Mouse (Mus musculus): ENCODE data around the gene Ubac2. TPM values are rescaled to one million over a fixed set of nuclear protein-coding genes. Genes with fewer than 3 reads are reported as not detected.

The Ubac2 gene
- polyA plus RNA-seq, 1 experiment from 2014 or later: 52.4 TPM

- 47% methylated on average over 11 of the region's 11 CpGs for WGBS
- Histone ChIP-seq H3K9ac (no peak overlapping the region), H3K4me3 (no peak overlapping the region), H3K27me3 (replicated peaks) (no peaks in the 10 kb centered on the region), H3K36me3 (0 out of 2 replicates have a peak, but pooled peaks cover 8% of the 10 kb centered on the region), H3K27ac (replicated peaks) (no peak overlapping the region), H3K4me2 (no peak overlapping the region), H3K9me3 (no peaks in the 10 kb centered on the region), H3K4me1 (peaks cover 21% of the 10 kb centered on the region)
- no peak for ATAC-seq (ENCODE audit: extremely low read depth, insufficient number of reproducible peaks, low FRiP score, low TSS enrichment)
Observed at GRCm38 (mm10) chr14:121954129-121954528, 75.7 kb downstream of the Ubac2 start.

- 0 out of 2 replicates have a peak, but pooled peaks cover 8% of the 10 kb centered on the region for H3K36me3 ChIP-seq
- no peaks in the 10 kb centered on the region for H3K27me3 ChIP-seq (replicated peaks)
- no peak overlapping the region for H3K4me2 ChIP-seq
- 86% methylated on average over 12 of the region's 12 CpGs for WGBS
- no peak overlapping the region for H3K27ac ChIP-seq (replicated peaks)
- no peaks in the 10 kb centered on the region for H3K9me3 ChIP-seq
- H3K4me1 ChIP-seq: peaks cover 21% of the 10 kb centered on the region
- no peak overlapping the region for H3K4me3 ChIP-seq
- no peak for ATAC-seq (ENCODE audit: extremely low read depth, insufficient number of reproducible peaks, low FRiP score, low TSS enrichment)
- no peak overlapping the region for H3K9ac ChIP-seq
Observed at GRCm38 (mm10) chr14:121954608-121955007, 76.2 kb downstream of the Ubac2 start.

GRCm38 (mm10) chr14:121955176-121955795, 76.9 kb downstream of the Ubac2 start:
- no peak for ATAC-seq (ENCODE audit: extremely low read depth, insufficient number of reproducible peaks, low FRiP score, low TSS enrichment)
- no peak overlapping the region for H3K9ac ChIP-seq
- H3K9me3 ChIP-seq: no peaks in the 10 kb centered on the region
- H3K4me3 ChIP-seq: no peak overlapping the region
- no peak overlapping the region for H3K4me2 ChIP-seq
- H3K4me1 ChIP-seq: peaks cover 21% of the 10 kb centered on the region
- H3K27ac ChIP-seq (replicated peaks): no peak overlapping the region
- 0 out of 2 replicates have a peak, but pooled peaks cover 8% of the 10 kb centered on the region for H3K36me3 ChIP-seq
- no peaks in the 10 kb centered on the region for H3K27me3 ChIP-seq (replicated peaks)
- WGBS: 80% methylated on average over 5 of the region's 5 CpGs

GRCm38 (mm10) chr14:121956291-121956690, 77.9 kb downstream of the Ubac2 start:
- peaks cover 24% of the 10 kb centered on the region for H3K4me1 ChIP-seq
- no peaks in the 10 kb centered on the region for H3K27me3 ChIP-seq (replicated peaks)
- no peak for ATAC-seq (ENCODE audit: extremely low read depth, insufficient number of reproducible peaks, low FRiP score, low TSS enrichment)
- H3K4me2 ChIP-seq: no peak overlapping the region
- H3K9ac ChIP-seq: no peak overlapping the region
- no peak overlapping the region for H3K27ac ChIP-seq (replicated peaks)
- no peak overlapping the region for H3K4me3 ChIP-seq
- H3K36me3 ChIP-seq: 0 out of 2 replicates have a peak, but pooled peaks cover 8% of the 10 kb centered on the region
- WGBS: 86% methylated on average over 5 of the region's 5 CpGs
- no peaks in the 10 kb centered on the region for H3K9me3 ChIP-seq

- H3K27me3 ChIP-seq (replicated peaks): no peaks in the 10 kb centered on the region
- no peak for ATAC-seq (ENCODE audit: extremely low read depth, insufficient number of reproducible peaks, low FRiP score, low TSS enrichment)
- H3K4me2 ChIP-seq: no peak overlapping the region
- H3K36me3 ChIP-seq: 0 out of 2 replicates have a peak, but pooled peaks cover 8% of the 10 kb centered on the region
- peaks cover 29% of the 10 kb centered on the region for H3K4me1 ChIP-seq
- H3K27ac ChIP-seq (replicated peaks): no peak overlapping the region
- WGBS: 86% methylated on average over 10 of the region's 10 CpGs
- no peak overlapping the region for H3K4me3 ChIP-seq
- H3K9me3 ChIP-seq: no peaks in the 10 kb centered on the region
- H3K9ac ChIP-seq: no peak overlapping the region
Observed at GRCm38 (mm10) chr14:121957176-121957871, 78.9 kb downstream of the Ubac2 start.

- 0 out of 2 replicates have a peak, but pooled peaks cover 6% of the 10 kb centered on the region for H3K36me3 ChIP-seq
- H3K4me1 ChIP-seq: peaks cover 36% of the 10 kb centered on the region
- H3K27ac ChIP-seq (replicated peaks): no peak overlapping the region
- H3K4me2 ChIP-seq: no peak overlapping the region
- H3K9me3 ChIP-seq: no peaks in the 10 kb centered on the region
- no peak for ATAC-seq (ENCODE audit: extremely low read depth, insufficient number of reproducible peaks, low FRiP score, low TSS enrichment)
- H3K27me3 ChIP-seq (replicated peaks): no peaks in the 10 kb centered on the region
- 70% methylated on average over 3 of the region's 3 CpGs for WGBS
- no peak overlapping the region for H3K9ac ChIP-seq
- H3K4me3 ChIP-seq: no peak overlapping the region
Observed at GRCm38 (mm10) chr14:121958041-121958750, 79.8 kb downstream of the Ubac2 start.

GRCm38 (mm10) chr14:121958751-121959537, 80.5 kb downstream of the Ubac2 start:
- H3K4me3 ChIP-seq: no peak overlapping the region

GRCm38 (mm10) chr14:121959538-121959980, 81.1 kb downstream of the Ubac2 start:
- H3K9me3 ChIP-seq: no peaks in the 10 kb centered on the region
- H3K27ac ChIP-seq (replicated peaks): no peak overlapping the region
- H3K9ac ChIP-seq: no peak overlapping the region
- WGBS: 86% methylated on average over 3 of the region's 3 CpGs
- H3K27me3 ChIP-seq (replicated peaks): no peaks in the 10 kb centered on the region
- peaks cover 41% of the 10 kb centered on the region for H3K4me1 ChIP-seq
- 0 out of 2 replicates have a peak, but pooled peaks cover 3% of the 10 kb centered on the region for H3K36me3 ChIP-seq
- H3K4me3 ChIP-seq: no peak overlapping the region
- H3K4me2 ChIP-seq: no peak overlapping the region
- ATAC-seq (ENCODE audit: extremely low read depth, insufficient number of reproducible peaks, low FRiP score, low TSS enrichment): no peak

More at GRCm38 (mm10) chr14:121958751-121959537, 80.5 kb downstream of the Ubac2 start:
- H3K9ac ChIP-seq: no peak overlapping the region
- ATAC-seq (ENCODE audit: extremely low read depth, insufficient number of reproducible peaks, low FRiP score, low TSS enrichment): no peak
- H3K27me3 ChIP-seq (replicated peaks): no peaks in the 10 kb centered on the region
- H3K36me3 ChIP-seq: 0 out of 2 replicates have a peak, but pooled peaks cover 5% of the 10 kb centered on the region
- no peak overlapping the region for H3K4me2 ChIP-seq
- peaks cover 42% of the 10 kb centered on the region for H3K4me1 ChIP-seq
- H3K9me3 ChIP-seq: no peaks in the 10 kb centered on the region
- WGBS: 76% methylated on average over 10 of the region's 10 CpGs
- H3K27ac ChIP-seq (replicated peaks): no peak overlapping the region

DNA sequence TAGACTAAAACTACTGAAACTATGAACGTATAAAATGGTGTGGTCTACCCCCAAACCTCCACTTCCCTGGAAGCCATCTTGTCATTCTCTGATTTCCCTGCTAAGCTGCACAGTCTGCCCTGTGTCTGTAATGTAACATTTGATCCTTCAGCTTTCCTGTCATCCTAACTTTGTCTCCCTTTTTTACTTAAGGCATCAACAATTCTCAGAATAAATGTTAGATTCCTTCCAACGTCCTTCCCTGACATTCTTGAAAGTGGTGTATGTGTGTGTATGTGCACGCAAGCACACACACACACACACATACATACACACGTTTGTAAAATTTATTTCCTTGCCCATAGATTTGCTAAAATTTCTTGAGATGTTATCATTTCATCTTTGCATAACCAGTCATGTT, 81.6 kb downstream of the Ubac2 start:
- Histone ChIP-seq H3K9ac (no peak overlapping the region), H3K9me3 (no peaks in the 10 kb centered on the region), H3K36me3 (no peaks in the 10 kb centered on the region), H3K27me3 (replicated peaks) (no peaks in the 10 kb centered on the region), H3K27ac (replicated peaks) (no peak overlapping the region), H3K4me1 (peaks cover 44% of the 10 kb centered on the region), H3K4me2 (no peak overlapping the region), H3K4me3 (no peak overlapping the region)
- ATAC-seq (ENCODE audit: extremely low read depth, insufficient number of reproducible peaks, low FRiP score, low TSS enrichment): no peak
- WGBS: 85% methylated on average over 4 of the region's 4 CpGs

DNA sequence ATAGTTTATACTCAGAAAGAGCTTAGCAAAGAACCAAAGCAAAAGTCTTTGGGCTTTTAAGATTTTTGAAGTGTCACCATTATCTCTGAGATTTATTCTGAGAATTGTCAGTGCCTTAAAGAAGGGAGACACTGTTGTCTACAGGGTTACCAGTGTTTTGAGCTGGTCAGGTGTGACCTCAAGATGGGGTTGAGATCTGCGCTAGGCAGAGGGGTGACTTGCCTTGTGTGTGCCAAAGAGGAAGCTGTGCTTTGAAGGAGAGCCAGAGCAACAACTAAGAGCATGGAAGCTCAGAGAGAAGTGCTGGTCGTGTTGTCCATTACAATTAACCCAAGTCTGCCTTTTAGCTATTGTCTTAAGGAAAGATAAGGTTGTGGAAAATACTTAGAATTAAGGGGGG, 82.1 kb downstream of the Ubac2 start:
- no peaks in the 10 kb centered on the region for H3K27me3 ChIP-seq (replicated peaks)
- H3K4me3 ChIP-seq: no peak overlapping the region
- ATAC-seq (ENCODE audit: extremely low read depth, insufficient number of reproducible peaks, low FRiP score, low TSS enrichment): no peak
- no peaks in the 10 kb centered on the region for H3K36me3 ChIP-seq
- H3K9ac ChIP-seq: no peak overlapping the region
- peaks cover 44% of the 10 kb centered on the region for H3K4me1 ChIP-seq
- no peak overlapping the region for H3K4me2 ChIP-seq
- 67% methylated on average over 2 of the region's 2 CpGs for WGBS
- H3K27ac ChIP-seq (replicated peaks): no peak overlapping the region
- no peaks in the 10 kb centered on the region for H3K9me3 ChIP-seq

GRCm38 (mm10) chr14:121960997-121961396, 82.6 kb downstream of the Ubac2 start:
- Histone ChIP-seq H3K4me3 (no peak overlapping the region), H3K27ac (replicated peaks) (peak overlapping the region; percentile 67)
- ATAC-seq (ENCODE audit: extremely low read depth, insufficient number of reproducible peaks, low FRiP score, low TSS enrichment): no peak

More at GRCm38 (mm10) chr14:121960997-121961396, 82.6 kb downstream of the Ubac2 start:
- Histone ChIP-seq H3K36me3 (no peaks in the 10 kb centered on the region), H3K4me1 (peaks cover 44% of the 10 kb centered on the region), H3K9ac (peak overlapping the region; percentile 44; the same call in 1 of the 2 replicates), H3K9me3 (no peaks in the 10 kb centered on the region), H3K4me2 (peak overlapping the region; percentile 41), H3K27me3 (replicated peaks) (no peaks in the 10 kb centered on the region)
- 19% methylated on average over 6 of the region's 6 CpGs for WGBS
